Mouse (Mus musculus): ENCODE measurements at regions not wholly inside any gene's neighbourhood (a gene's known extent, or its start where the extent isn't known, plus 50 kb on each side); places are given as distances from the start of the nearest gene placed in this dataset.

GRCm38 (mm10) chr6:66012675-66013074 is 60.3 kb downstream of the 4930544G11Rik start:
- no peak for DNase-seq
- intact Hi-C loops (cut with DNase I) = no loop called here

- intact Hi-C loops (cut with DNase I) = no loop called here
- no peak for DNase-seq
Observed at GRCm38 (mm10) chr6:66023531-66023930, 71.1 kb downstream of the 4930544G11Rik start.

GRCm38 (mm10) chr6:66036789-66037188 is 84.4 kb downstream of the 4930544G11Rik start:
- DNase-seq = no peak
- intact Hi-C loops (cut with DNase I) = no loop called here

- intact Hi-C loops (cut with DNase I) = no loop called here
- DNase-seq = no peak
Observed at GRCm38 (mm10) chr6:66051852-66052251, 99.4 kb downstream of the 4930544G11Rik start.

GRCm38 (mm10) chr6:66052386-66052785 is 100.0 kb downstream of the 4930544G11Rik start:
- no peak for DNase-seq
- intact Hi-C loops (cut with DNase I) = no loop called here

GRCm38 (mm10) chr6:66053197-66053596 is 100.8 kb downstream of the 4930544G11Rik start:
- DNase-seq = no peak
- intact Hi-C loops (cut with DNase I) = no loop called here

GRCm38 (mm10) chr6:66068874-66069273 is 116.5 kb downstream of the 4930544G11Rik start:
- intact Hi-C loops (cut with DNase I) = no loop called here
- DNase-seq = no peak

GRCm38 (mm10) chr6:66077445-66077844 is 125.0 kb downstream of the 4930544G11Rik start:
- intact Hi-C loops (cut with DNase I) = no loop called here
- DNase-seq = no peak

GRCm38 (mm10) chr6:66078769-66079168 is 126.4 kb downstream of the 4930544G11Rik start:
- DNase-seq = no peak
- intact Hi-C loops (cut with DNase I) = no loop called here

GRCm38 (mm10) chr6:66101555-66102071 is 149.2 kb downstream of the 4930544G11Rik start:
- DNase-seq = no peak
- intact Hi-C loops (cut with DNase I) = no loop called here

GRCm38 (mm10) chr6:66114366-66114765 is 162.0 kb downstream of the 4930544G11Rik start:
- DNase-seq = no peak
- intact Hi-C loops (cut with DNase I) = no loop called here

- intact Hi-C loops (cut with DNase I) = no loop called here
- no peak for DNase-seq
Observed at GRCm38 (mm10) chr6:66121479-66122183, 169.2 kb downstream of the 4930544G11Rik start.

GRCm38 (mm10) chr6:66124292-66124691 is 171.9 kb downstream of the 4930544G11Rik start:
- no peak for DNase-seq
- intact Hi-C loops (cut with DNase I) = no loop called here

GRCm38 (mm10) chr6:66151786-66152185 is 199.4 kb downstream of the 4930544G11Rik start:
- intact Hi-C loops (cut with DNase I) = no loop called here
- DNase-seq = no peak

GRCm38 (mm10) chr6:66154831-66155230 is 202.4 kb downstream of the 4930544G11Rik start:
- DNase-seq = no peak
- intact Hi-C loops (cut with DNase I) = no loop called here

GRCm38 (mm10) chr6:66160805-66161204 is 208.4 kb downstream of the 4930544G11Rik start:
- intact Hi-C loops (cut with DNase I) = no loop called here
- DNase-seq = no peak

GRCm38 (mm10) chr6:66168913-66169312 is 216.5 kb downstream of the 4930544G11Rik start:
- DNase-seq = no peak
- intact Hi-C loops (cut with DNase I) = no loop called here

GRCm38 (mm10) chr6:66197990-66198389 is 245.6 kb downstream of the 4930544G11Rik start:
- intact Hi-C loops (cut with DNase I) = no loop called here
- DNase-seq = no peak

- DNase-seq = no peak
- intact Hi-C loops (cut with DNase I) = no loop called here
Observed at GRCm38 (mm10) chr6:66200136-66200790, 247.9 kb downstream of the 4930544G11Rik start.

- intact Hi-C loops (cut with DNase I) = no loop called here
- no peak for DNase-seq
Observed at GRCm38 (mm10) chr6:66206197-66206925, 254.0 kb downstream of the 4930544G11Rik start.

GRCm38 (mm10) chr6:66217543-66217942 is 265.1 kb downstream of the 4930544G11Rik start:
- DNase-seq = no peak
- intact Hi-C loops (cut with DNase I) = no loop called here
